Comparison of ENCODE assay signal across 26 mouse cellular contexts in the genomic region with DNA sequence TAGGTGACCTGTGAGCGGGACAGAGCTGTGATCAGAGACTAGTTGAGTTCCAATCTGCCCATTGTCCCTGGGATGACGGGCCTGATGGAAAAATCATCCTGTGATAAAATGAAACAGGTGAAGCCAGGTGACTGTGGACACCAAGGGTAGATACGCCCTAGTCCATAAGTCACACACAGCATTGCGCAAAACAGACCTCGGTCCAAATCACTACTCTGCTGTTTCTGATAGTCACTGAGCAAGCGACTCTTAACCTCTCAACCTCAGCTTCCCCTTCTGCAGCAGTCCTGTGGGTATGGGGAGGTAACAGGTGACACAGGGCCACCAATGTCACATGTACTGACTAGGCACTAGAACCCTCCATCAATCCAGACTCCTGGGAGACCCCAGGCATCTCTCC. TPM values are rescaled to one million over a fixed set of nuclear protein-coding genes. Genes with fewer than 3 reads are reported as not detected.
DNase-seq lines count a peak whose midpoint lies in the region; ATAC-seq and TF ChIP-seq lines count a peak whose summit lies in the region.
"Had no signal": no experiment of that assay in that cellular context is flagged by ENCODE, and none has a peak within 500 bp of the region (broad histone marks: within the 10 kb centered on the region; RNA-seq: fewer than 3 reads in every experiment).

No protein-coding gene starts in this region.

- peak; percentile 54 for DNase-seq in liver, postnatal 0 days
- DNase-seq in yolk sac, embryonic 10.5 days (ENCODE audit: low spot score), result peak; percentile 60
- DNase-seq in urinary bladder, adult 18-20 months (ENCODE audit: low spot score in 2 of 2), result no peak
- DNase-seq in cerebellum, postnatal 36 days, result no peak
- DNase-seq: adrenal gland, adult 2 months; adrenal gland, postnatal 14 days; cerebellum, adult 11-12 months; cerebellum, adult 8-10 months; cerebellum, postnatal 14 days; gastrocnemius, postnatal 25 days; heart, adult 18-20 months; heart, postnatal 10 days; heart, postnatal 36 days had no signal

- no peaks in the 10 kb centered on the region for H3K36me3 ChIP-seq in liver, postnatal 0 days (replicated peaks; ENCODE audit: insufficient read depth, low read length)
- H3K36me3 ChIP-seq in liver, embryonic 12.5 days, result no peaks in the 10 kb centered on the region
- peaks cover 28% of the 10 kb centered on the region; the same call in 1 of the 2 replicates for H3K36me3 ChIP-seq in intestine, postnatal 0 days (ENCODE audit: control insufficient read depth, insufficient read depth)
- H3K36me3 ChIP-seq: embryonic facial prominence, embryonic 12.5 days; embryonic facial prominence, embryonic 15.5 days; forebrain, embryonic 12.5 days; forebrain, embryonic 15.5 days; heart, embryonic 12.5 days; heart, embryonic 15.5 days; hindbrain, embryonic 10.5 days; hindbrain, embryonic 13.5 days had no signal

- WGBS in liver, postnatal 0 days (ENCODE audit: insufficient replicate concordance), result 55% methylated on average over 6 of the region's 6 CpGs
- 65% methylated on average over 6 of the region's 6 CpGs for WGBS in liver, embryonic 12.5 days (ENCODE audit: insufficient replicate concordance)
- WGBS in intestine, postnatal 0 days, result 49% methylated on average over 6 of the region's 6 CpGs

- ATAC-seq in liver, postnatal 0 days, result peak; percentile 74
- ATAC-seq in liver, embryonic 12.5 days, result no peak
- ATAC-seq in intestine, postnatal 0 days, result peak; percentile 70
- ATAC-seq: CD4-positive, CD25-positive, alpha-beta regulatory T cell, adult 4 months; forebrain, embryonic 15.5 days; hindbrain, embryonic 16.5 days had no signal

- peak overlapping the region; percentile 45; the same call in 1 of the 2 replicates for H3K27ac ChIP-seq in liver, postnatal 0 days (ENCODE audit: low read depth)
- no peak overlapping the region for H3K27ac ChIP-seq in liver, embryonic 12.5 days
- peak overlapping the region; percentile 60 for H3K27ac ChIP-seq in intestine, postnatal 0 days (ENCODE audit: low read depth, low read length)
- H3K27ac ChIP-seq: embryonic facial prominence, embryonic 12.5 days; embryonic facial prominence, embryonic 15.5 days; forebrain, embryonic 12.5 days; forebrain, embryonic 15.5 days; heart, embryonic 15.5 days; hindbrain, embryonic 10.5 days; hindbrain, embryonic 13.5 days had no signal

- H3K4me2 ChIP-seq in liver, postnatal 0 days (ENCODE audit: low read depth, low read length), result no peak overlapping the region
- H3K4me2 ChIP-seq in liver, embryonic 12.5 days, result no peak overlapping the region
- no peak overlapping the region for H3K4me2 ChIP-seq in intestine, postnatal 0 days (replicated peaks; ENCODE audit: low read depth)
- H3K4me2 ChIP-seq: embryonic facial prominence, embryonic 12.5 days; embryonic facial prominence, embryonic 15.5 days; forebrain, embryonic 12.5 days; forebrain, embryonic 15.5 days; heart, embryonic 12.5 days; heart, embryonic 15.5 days; hindbrain, embryonic 13.5 days had no signal

- no peaks in the 10 kb centered on the region for H3K9me3 ChIP-seq in liver, postnatal 0 days (ENCODE audit: low read length)
- H3K9me3 ChIP-seq in liver, embryonic 12.5 days (replicated peaks), result no peaks in the 10 kb centered on the region
- no peaks in the 10 kb centered on the region for H3K9me3 ChIP-seq in intestine, postnatal 0 days (ENCODE audit: control insufficient read depth)
- H3K9me3 ChIP-seq: embryonic facial prominence, embryonic 12.5 days; embryonic facial prominence, embryonic 15.5 days; forebrain, embryonic 12.5 days; forebrain, embryonic 15.5 days; heart, embryonic 12.5 days; heart, embryonic 15.5 days; hindbrain, embryonic 10.5 days; hindbrain, embryonic 13.5 days had no signal

- TF ChIP-seq CTCF in liver, postnatal 0 days (IDR thresholded peaks at IDR 0.05; ENCODE audit: low read depth), result no peak
- no peak for TF ChIP-seq CTCF in intestine, postnatal 0 days (IDR thresholded peaks at IDR 0.05; ENCODE audit: low read depth)

- peaks cover 16% of the 10 kb centered on the region for H3K4me1 ChIP-seq in liver, postnatal 0 days (ENCODE audit: insufficient read depth)
- peaks cover 36% of the 10 kb centered on the region for H3K4me1 ChIP-seq in liver, embryonic 12.5 days
- H3K4me1 ChIP-seq in intestine, postnatal 0 days (replicated peaks; ENCODE audit: control insufficient read depth, insufficient read depth, low read length), result no peaks in the 10 kb centered on the region
- H3K4me1 ChIP-seq: embryonic facial prominence, embryonic 12.5 days; embryonic facial prominence, embryonic 15.5 days; forebrain, embryonic 15.5 days; heart, embryonic 15.5 days had no signal

- H3K4me3 ChIP-seq in liver, postnatal 0 days (ENCODE audit: low read depth, low read length), result no peak overlapping the region
- no peak overlapping the region for H3K4me3 ChIP-seq in liver, embryonic 12.5 days
- no peak overlapping the region for H3K4me3 ChIP-seq in intestine, postnatal 0 days (ENCODE audit: low read depth, low read length)
- H3K4me3 ChIP-seq: embryonic facial prominence, embryonic 12.5 days; embryonic facial prominence, embryonic 15.5 days; forebrain, embryonic 12.5 days; forebrain, embryonic 15.5 days; heart, embryonic 12.5 days; heart, embryonic 15.5 days; hindbrain, embryonic 10.5 days; hindbrain, embryonic 13.5 days had no signal

- H3K9ac ChIP-seq in liver, postnatal 0 days (replicated peaks), result no peak overlapping the region
- H3K9ac ChIP-seq in liver, embryonic 12.5 days, result no peak overlapping the region
- no peak overlapping the region for H3K9ac ChIP-seq in intestine, postnatal 0 days (ENCODE audit: low read depth, low read length)
- H3K9ac ChIP-seq: embryonic facial prominence, embryonic 12.5 days; embryonic facial prominence, embryonic 15.5 days; forebrain, embryonic 12.5 days; forebrain, embryonic 15.5 days; heart, embryonic 12.5 days; heart, embryonic 15.5 days; hindbrain, embryonic 13.5 days had no signal

- TF ChIP-seq EP300 in liver, postnatal 0 days (IDR thresholded peaks at IDR 0.05; ENCODE audit: low read depth), result no peak; the same call in 1 of the 2 replicates

- no peaks in the 10 kb centered on the region for H3K27me3 ChIP-seq in liver, postnatal 0 days (ENCODE audit: insufficient read depth, low read length)
- peaks cover 19% of the 10 kb centered on the region; the same call in 1 of the 2 replicates for H3K27me3 ChIP-seq in liver, embryonic 12.5 days (replicated peaks)
- no peaks in the 10 kb centered on the region for H3K27me3 ChIP-seq in intestine, postnatal 0 days (replicated peaks; ENCODE audit: control insufficient read depth, insufficient read depth, low read length)
- H3K27me3 ChIP-seq: embryonic facial prominence, embryonic 12.5 days; embryonic facial prominence, embryonic 15.5 days; forebrain, embryonic 15.5 days; hindbrain, embryonic 13.5 days had no signal

RNA-seq across cellular contexts. Expression of gene Ifnlr1, which starts 20.0 kb away (rescaled TPM):
- polyA plus RNA-seq in liver, postnatal 0 days (2015; fragmentation: Nextera tagmentation; extraction: Ambion mirVana), result 0.22 and 0.30 TPM in 2 replicates
- polyA plus RNA-seq in liver, embryonic 12.5 days (2016; fragmentation: Nextera tagmentation; extraction: Ambion mirVana), result 0.06 and 0.07 TPM in 2 replicates
- polyA plus RNA-seq in intestine, postnatal 0 days (2015; fragmentation: Nextera tagmentation; extraction: Ambion mirVana), result 5.5 and 5.9 TPM in 2 replicates
- polyA plus RNA-seq: C2C12; CD4-positive, CD25-positive, alpha-beta regulatory T cell, adult 4 months had no signal

RNA-seq across cellular contexts. Expression of gene Il22ra1, which starts 21.9 kb away (rescaled TPM):
- 0.25 and 0.39 TPM in 2 replicates for polyA plus RNA-seq in liver, postnatal 0 days (2015; fragmentation: Nextera tagmentation; extraction: Ambion mirVana)
- polyA plus RNA-seq in liver, embryonic 12.5 days (2016; fragmentation: Nextera tagmentation; extraction: Ambion mirVana), result 0.19 and 0.37 TPM in 2 replicates
- 7.7 and 7.8 TPM in 2 replicates for polyA plus RNA-seq in intestine, postnatal 0 days (2015; fragmentation: Nextera tagmentation; extraction: Ambion mirVana)
- polyA plus RNA-seq: CD4-positive, CD25-positive, alpha-beta regulatory T cell, adult 4 months; embryonic facial prominence, embryonic 12.5 days; forebrain, embryonic 12.5 days; forebrain, embryonic 15.5 days; heart, embryonic 12.5 days; hindbrain, embryonic 10.5 days; hindbrain, embryonic 13.5 days; hindbrain, embryonic 16.5 days had no signal

RNA-seq across cellular contexts. Expression of gene Myom3, which starts 53.5 kb away (rescaled TPM):
- polyA plus RNA-seq in liver, postnatal 0 days (2015; fragmentation: Nextera tagmentation; extraction: Ambion mirVana), result 0.02 and 0.11 TPM in 2 replicates
- polyA plus RNA-seq in liver, embryonic 12.5 days (2016; fragmentation: Nextera tagmentation; extraction: Ambion mirVana), result 0.11 and 0.18 TPM in 2 replicates
- polyA plus RNA-seq in intestine, postnatal 0 days (2015; fragmentation: Nextera tagmentation; extraction: Ambion mirVana), result 0.66 and 0.72 TPM in 2 replicates
- polyA plus RNA-seq: CD4-positive, CD25-positive, alpha-beta regulatory T cell, adult 4 months; hindbrain, embryonic 10.5 days had no signal

Comparison
In these comparisons a context has a peak if more than half of its experiments do, and no peak if none do; other contexts are left out.
1. DNase-seq: peak in liver, postnatal 0 days (single experiment) and yolk sac, embryonic 10.5 days (single experiment); none in urinary bladder, adult 18-20 months (0 of 2) and cerebellum, postnatal 36 days (0 of 2).